Mouse (Mus musculus): ENCODE results near the gene Herc4. TPM values are rescaled to one million over a fixed set of nuclear protein-coding genes. Genes with fewer than 3 reads are reported as not detected.

The Herc4 gene
- 39.7 and 43.0 TPM in 2 replicates for polyA plus RNA-seq (2015; fragmentation: Nextera tagmentation; extraction: Ambion mirVana)

GRCm38 (mm10) chr10:63243493-63244054 lies at the start of gene Herc4:
Gene Herc4, plus strand, starts transcription at chr10:63243810.
- H3K4me3 ChIP-seq (ENCODE audit: low read length), result peak within 1 kb of the TSS; percentile 95
- peaks cover 3% of the 10 kb centered on the region; the same call in 1 of the 2 replicates for H3K36me3 ChIP-seq (ENCODE audit: insufficient read depth, low read length)
- WGBS, result under 1% methylated on average over 43 of the region's 44 CpGs
- peaks cover 17% of the 10 kb centered on the region for H3K4me1 ChIP-seq (ENCODE audit: insufficient read depth, low read length)
- peak within 1 kb of the TSS; percentile 63 for H3K4me2 ChIP-seq (replicated peaks; ENCODE audit: low read depth, low read length)
- peak; percentile 100 for ATAC-seq (ENCODE audit: low FRiP score, low TSS enrichment)
- peak within 1 kb of the TSS; percentile 97 for H3K9ac ChIP-seq (replicated peaks; ENCODE audit: low read length)
- peak within 1 kb of the TSS; percentile 99 for H3K27ac ChIP-seq (ENCODE audit: low read length)
- no peaks in the 10 kb centered on the region for H3K9me3 ChIP-seq (ENCODE audit: low read length)
- H3K27me3 ChIP-seq (ENCODE audit: insufficient read depth, low read length), result no peaks in the 10 kb centered on the region

- Histone ChIP-seq H3K9ac (replicated peaks; ENCODE audit: low read length) (no peak overlapping the region), H3K27ac (ENCODE audit: low read length) (no peak overlapping the region), H3K36me3 (ENCODE audit: insufficient read depth, low read length) (no peaks in the 10 kb centered on the region), H3K27me3 (ENCODE audit: insufficient read depth, low read length) (no peaks in the 10 kb centered on the region), H3K9me3 (ENCODE audit: low read length) (no peaks in the 10 kb centered on the region), H3K4me2 (replicated peaks; ENCODE audit: low read depth, low read length) (no peak overlapping the region), H3K4me3 (ENCODE audit: low read length) (no peak overlapping the region), H3K4me1 (ENCODE audit: insufficient read depth, low read length) (no peaks in the 10 kb centered on the region)
- ATAC-seq (ENCODE audit: low FRiP score, low TSS enrichment), result no peak
- WGBS, result 86% methylated on average over 4 of the region's 4 CpGs
Measured at GRCm38 (mm10) chr10:63199008-63199407, 44.6 kb upstream of the Herc4 start.

GRCm38 (mm10) chr10:63201534-63201933 lies 42.1 kb upstream of the Herc4 start:
- Histone ChIP-seq H3K4me1 (ENCODE audit: insufficient read depth, low read length) (no peaks in the 10 kb centered on the region), H3K4me2 (replicated peaks; ENCODE audit: low read depth, low read length) (no peak overlapping the region), H3K36me3 (ENCODE audit: insufficient read depth, low read length) (no peaks in the 10 kb centered on the region), H3K9me3 (ENCODE audit: low read length) (no peaks in the 10 kb centered on the region), H3K27me3 (ENCODE audit: insufficient read depth, low read length) (no peaks in the 10 kb centered on the region), H3K27ac (ENCODE audit: low read length) (no peak overlapping the region), H3K9ac (replicated peaks; ENCODE audit: low read length) (no peak overlapping the region), H3K4me3 (ENCODE audit: low read length) (no peak overlapping the region)
- no peak for ATAC-seq (ENCODE audit: low FRiP score, low TSS enrichment)
- 77% methylated on average over 8 of the region's 8 CpGs for WGBS

GRCm38 (mm10) chr10:63203002-63203401 lies 40.6 kb upstream of the Herc4 start:
- Histone ChIP-seq H3K9ac (replicated peaks; ENCODE audit: low read length) (no peak overlapping the region), H3K27me3 (ENCODE audit: insufficient read depth, low read length) (no peaks in the 10 kb centered on the region), H3K9me3 (ENCODE audit: low read length) (no peaks in the 10 kb centered on the region), H3K36me3 (ENCODE audit: insufficient read depth, low read length) (no peaks in the 10 kb centered on the region), H3K4me1 (ENCODE audit: insufficient read depth, low read length) (no peaks in the 10 kb centered on the region), H3K4me2 (replicated peaks; ENCODE audit: low read depth, low read length) (no peak overlapping the region), H3K27ac (ENCODE audit: low read length) (no peak overlapping the region), H3K4me3 (ENCODE audit: low read length) (no peak overlapping the region)
- no peak for ATAC-seq (ENCODE audit: low FRiP score, low TSS enrichment)
- WGBS, result 71% methylated on average over 3 of the region's 3 CpGs

GRCm38 (mm10) chr10:63203728-63204127 lies 39.9 kb upstream of the Herc4 start, which contains the start of gene Mypn:
Gene Mypn, minus strand, starts transcription at chr10:63203952.
- no peaks in the 10 kb centered on the region for H3K36me3 ChIP-seq (ENCODE audit: insufficient read depth, low read length)
- no peak within 1 kb of the TSS for H3K4me3 ChIP-seq (ENCODE audit: low read length)
- WGBS, result 89% methylated on average over 15 of the region's 15 CpGs
- no peak for ATAC-seq (ENCODE audit: low FRiP score, low TSS enrichment)
- H3K27ac ChIP-seq (ENCODE audit: low read length), result no peak within 1 kb of the TSS
- no peaks in the 10 kb centered on the region for H3K4me1 ChIP-seq (ENCODE audit: insufficient read depth, low read length)
- no peak within 1 kb of the TSS for H3K4me2 ChIP-seq (replicated peaks; ENCODE audit: low read depth, low read length)
- H3K27me3 ChIP-seq (ENCODE audit: insufficient read depth, low read length), result no peaks in the 10 kb centered on the region
- H3K9ac ChIP-seq (replicated peaks; ENCODE audit: low read length), result no peak within 1 kb of the TSS
- H3K9me3 ChIP-seq (ENCODE audit: low read length), result no peaks in the 10 kb centered on the region

GRCm38 (mm10) chr10:63208871-63209270 lies 34.7 kb upstream of the Herc4 start:
- no peak overlapping the region for H3K4me2 ChIP-seq (replicated peaks; ENCODE audit: low read depth, low read length)
- H3K4me1 ChIP-seq (ENCODE audit: insufficient read depth, low read length), result no peaks in the 10 kb centered on the region
- no peaks in the 10 kb centered on the region for H3K36me3 ChIP-seq (ENCODE audit: insufficient read depth, low read length)
- H3K9me3 ChIP-seq (ENCODE audit: low read length), result no peaks in the 10 kb centered on the region
- WGBS, result 57% methylated on average over 6 of the region's 6 CpGs
- no peak overlapping the region for H3K27ac ChIP-seq (ENCODE audit: low read length)
- no peaks in the 10 kb centered on the region for H3K27me3 ChIP-seq (ENCODE audit: insufficient read depth, low read length)
- ATAC-seq (ENCODE audit: low FRiP score, low TSS enrichment), result no peak
- H3K4me3 ChIP-seq (ENCODE audit: low read length), result no peak overlapping the region
- H3K9ac ChIP-seq (replicated peaks; ENCODE audit: low read length), result no peak overlapping the region

GRCm38 (mm10) chr10:63221081-63221783 lies 22.4 kb upstream of the Herc4 start:
- WGBS, result 56% methylated on average over 7 of the region's 7 CpGs
- no peak for ATAC-seq (ENCODE audit: low FRiP score, low TSS enrichment)

GRCm38 (mm10) chr10:63224341-63224740 lies 19.3 kb upstream of the Herc4 start:
- Histone ChIP-seq H3K4me2 (replicated peaks; ENCODE audit: low read depth, low read length) (no peak overlapping the region), H3K9me3 (ENCODE audit: low read length) (no peaks in the 10 kb centered on the region), H3K36me3 (ENCODE audit: insufficient read depth, low read length) (no peaks in the 10 kb centered on the region), H3K27ac (ENCODE audit: low read length) (no peak overlapping the region), H3K4me1 (ENCODE audit: insufficient read depth, low read length) (no peaks in the 10 kb centered on the region), H3K4me3 (ENCODE audit: low read length) (no peak overlapping the region), H3K27me3 (ENCODE audit: insufficient read depth, low read length) (no peaks in the 10 kb centered on the region), H3K9ac (replicated peaks; ENCODE audit: low read length) (no peak overlapping the region)
- ATAC-seq (ENCODE audit: low FRiP score, low TSS enrichment), result no peak
- WGBS, result 61% methylated on average over 12 of the region's 12 CpGs

More at GRCm38 (mm10) chr10:63221081-63221783, 22.4 kb upstream of the Herc4 start:
- Histone ChIP-seq H3K4me1 (ENCODE audit: insufficient read depth, low read length) (no peaks in the 10 kb centered on the region), H3K36me3 (ENCODE audit: insufficient read depth, low read length) (no peaks in the 10 kb centered on the region), H3K27me3 (ENCODE audit: insufficient read depth, low read length) (no peaks in the 10 kb centered on the region), H3K4me2 (replicated peaks; ENCODE audit: low read depth, low read length) (no peak overlapping the region), H3K9ac (replicated peaks; ENCODE audit: low read length) (no peak overlapping the region), H3K9me3 (ENCODE audit: low read length) (no peaks in the 10 kb centered on the region), H3K4me3 (ENCODE audit: low read length) (no peak overlapping the region), H3K27ac (ENCODE audit: low read length) (no peak overlapping the region)

GRCm38 (mm10) chr10:63230266-63230665 lies 13.3 kb upstream of the Herc4 start:
- no peak overlapping the region for H3K4me2 ChIP-seq (replicated peaks; ENCODE audit: low read depth, low read length)
- H3K4me1 ChIP-seq (ENCODE audit: insufficient read depth, low read length), result no peaks in the 10 kb centered on the region
- H3K9ac ChIP-seq (replicated peaks; ENCODE audit: low read length), result no peak overlapping the region
- H3K36me3 ChIP-seq (ENCODE audit: insufficient read depth, low read length), result no peaks in the 10 kb centered on the region
- no peaks in the 10 kb centered on the region for H3K9me3 ChIP-seq (ENCODE audit: low read length)
- H3K4me3 ChIP-seq (ENCODE audit: low read length), result no peak overlapping the region
- WGBS, result 87% methylated on average over 7 of the region's 7 CpGs
- no peak overlapping the region for H3K27ac ChIP-seq (ENCODE audit: low read length)
- H3K27me3 ChIP-seq (ENCODE audit: insufficient read depth, low read length), result no peaks in the 10 kb centered on the region
- ATAC-seq (ENCODE audit: low FRiP score, low TSS enrichment), result no peak

- Histone ChIP-seq H3K9me3 (ENCODE audit: low read length) (no peaks in the 10 kb centered on the region), H3K27me3 (ENCODE audit: insufficient read depth, low read length) (no peaks in the 10 kb centered on the region), H3K4me3 (ENCODE audit: low read length) (no peak overlapping the region), H3K4me1 (ENCODE audit: insufficient read depth, low read length) (no peaks in the 10 kb centered on the region), H3K9ac (replicated peaks; ENCODE audit: low read length) (no peak overlapping the region), H3K4me2 (replicated peaks; ENCODE audit: low read depth, low read length) (no peak overlapping the region), H3K27ac (ENCODE audit: low read length) (no peak overlapping the region), H3K36me3 (ENCODE audit: insufficient read depth, low read length) (no peaks in the 10 kb centered on the region)
- 35% methylated on average over 3 of the region's 5 CpGs for WGBS
- no peak for ATAC-seq (ENCODE audit: low FRiP score, low TSS enrichment)
Measured at GRCm38 (mm10) chr10:63230854-63231253, 12.8 kb upstream of the Herc4 start.
